Mouse (Mus musculus) left cerebral cortex, postnatal 25 days (tissue): Measurements from ENCODE around the gene Ubxn11. TPM values are rescaled to one million over a fixed set of nuclear protein-coding genes. Genes with fewer than 3 reads are reported as not detected.

Experiments used
- DNase-seq, 2 experiments: peaks; one replicate each; pipeline ENCODE4 v3.0.0; 2022; ENCODE audit warnings: low spot score in 2 of 2, mixed read lengths in 1 of 2
- intact Hi-C: fragments of 180-260 bp; cut with DNase I; formaldehyde crosslinking; loops from one replicate; pipeline ENCODE4 v1.15.1; 2025
- total RNA-seq, 2 experiments: library from RNA; stranded (reverse); gene quantifications; 2 replicates each; pipeline ENCODE4 v1.2.3; 2021

The Ubxn11 gene
- 10 to 100 TPM; 29.5 to 34.7 TPM for total RNA-seq

GRCm38 (mm10) chr4:134101979-134102741 is at the start of gene Ubxn11:
Gene Ubxn11 (plus strand): TSS chr4:134102570.
- intact Hi-C loops = no loop called here
- DNase-seq = peak; percentile 91 to 97

GRCm38 (mm10) chr4:134053538-134053937 is 48.8 kb upstream of the Ubxn11 start, which contains the start of gene Zfp683:
Gene Zfp683 (plus strand): TSS chr4:134053838.
- DNase-seq = no peak
- intact Hi-C loops = no loop called here

GRCm38 (mm10) chr4:134058166-134058715 is 44.1 kb upstream of the Ubxn11 start:
- intact Hi-C loops = no loop called here
- no peak for DNase-seq

GRCm38 (mm10) chr4:134058908-134059307 is 43.5 kb upstream of the Ubxn11 start:
- intact Hi-C loops = no loop called here
- no peak for DNase-seq

GRCm38 (mm10) chr4:134060135-134060865 is 42.1 kb upstream of the Ubxn11 start, which contains the start of gene Crybg2:
Gene Crybg2 (plus strand): TSS chr4:134060815.
- DNase-seq = no peak
- intact Hi-C loops = no loop called here

GRCm38 (mm10) chr4:134061166-134061830 is 41.1 kb upstream of the Ubxn11 start:
- intact Hi-C loops = no loop called here
- peak in 1 of 2 experiments; percentile 38 for DNase-seq

- intact Hi-C loops = no loop called here
- no peak for DNase-seq
Observed at GRCm38 (mm10) chr4:134061944-134062446, 40.4 kb upstream of the Ubxn11 start.

GRCm38 (mm10) chr4:134062561-134062960 is 39.8 kb upstream of the Ubxn11 start:
- DNase-seq = no peak
- intact Hi-C loops = no loop called here

- no peak for DNase-seq
- intact Hi-C loops = no loop called here
Observed at GRCm38 (mm10) chr4:134065431-134066004, 36.9 kb upstream of the Ubxn11 start.

GRCm38 (mm10) chr4:134067383-134067782 is 35.0 kb upstream of the Ubxn11 start:
- DNase-seq = no peak
- intact Hi-C loops = no loop called here

GRCm38 (mm10) chr4:134067833-134068544 is 34.4 kb upstream of the Ubxn11 start:
- DNase-seq = peak in 1 of 2 experiments; percentile 15
- intact Hi-C loops = no loop called here

GRCm38 (mm10) chr4:134068793-134069580 is 33.4 kb upstream of the Ubxn11 start:
- DNase-seq = no peak
- intact Hi-C loops = no loop called here

- DNase-seq = peak; percentile 27 to 45
- intact Hi-C loops = no loop called here
Observed at GRCm38 (mm10) chr4:134078694-134079093, 23.7 kb upstream of the Ubxn11 start.

GRCm38 (mm10) chr4:134080674-134081073 is 21.7 kb upstream of the Ubxn11 start:
- intact Hi-C loops = loop anchor here (2.0 kb wide), 1 partner anchor 48 kb away; no protein-coding TSS in a partner anchor

GRCm38 (mm10) chr4:134081730-134082386 is 20.5 kb upstream of the Ubxn11 start:
- intact Hi-C loops = loop anchor here (2.0 kb wide), 1 partner anchor 49 kb away; no protein-coding TSS in a partner anchor

More at GRCm38 (mm10) chr4:134080674-134081073, 21.7 kb upstream of the Ubxn11 start:
- DNase-seq = no peak

GRCm38 (mm10) chr4:134082460-134082859 is 19.9 kb upstream of the Ubxn11 start:
- DNase-seq = no peak
- intact Hi-C loops = no loop called here

More at GRCm38 (mm10) chr4:134081730-134082386, 20.5 kb upstream of the Ubxn11 start:
- DNase-seq = peak; percentile 73 to 77

- no peak for DNase-seq
- intact Hi-C loops = no loop called here
Observed at GRCm38 (mm10) chr4:134084999-134085398, 17.4 kb upstream of the Ubxn11 start.
